Mouse (Mus musculus) megakaryocyte-erythroid progenitor cell, adult 5 weeks (primary cell): Measurements from ENCODE around the gene A230050P20Rik. TPM values are rescaled to one million over a fixed set of nuclear protein-coding genes. Genes with fewer than 3 reads are reported as not detected.

Source experiments
- polyA plus RNA-seq: library from polyadenylated mRNA; stranded (reverse); fragments of >175 nt; gene quantifications from 2 replicates; pipeline ENCODE4 v1.2.3, GENCODE M21; 2012

A230050P20Rik gene
- 124 and 174 TPM in 2 replicates for polyA plus RNA-seq

DNA sequence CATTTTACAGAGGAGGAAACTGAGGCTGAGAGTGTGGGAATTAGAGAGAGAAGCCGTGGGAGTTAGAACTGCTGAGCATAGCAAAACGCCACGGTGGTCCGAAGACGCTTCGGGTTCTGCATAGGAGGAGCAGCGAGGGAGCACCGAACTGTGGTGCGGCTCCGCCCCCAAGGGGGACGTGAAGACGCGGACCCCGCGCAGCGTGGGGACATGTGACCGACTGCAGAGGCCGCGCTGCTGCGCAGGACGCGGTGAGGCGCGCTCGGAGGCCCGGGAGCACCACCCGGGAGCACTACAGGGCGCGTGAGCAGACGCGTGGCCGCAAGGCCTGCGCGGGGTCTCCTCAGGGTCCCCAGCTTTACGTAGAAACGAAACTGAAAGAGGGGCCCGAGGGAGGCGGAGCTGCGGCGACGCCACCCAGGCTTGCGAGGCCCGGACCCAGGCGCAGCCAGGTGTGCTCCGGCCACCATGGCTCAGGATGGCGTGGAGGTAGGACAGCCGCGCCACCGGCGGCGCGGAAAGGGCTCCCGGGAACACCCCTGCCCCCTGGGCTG lies at the start of gene A230050P20Rik:
Gene A230050P20Rik (plus strand): TSS at position 195 of the 554 bp plus-strand sequence.

DNA sequence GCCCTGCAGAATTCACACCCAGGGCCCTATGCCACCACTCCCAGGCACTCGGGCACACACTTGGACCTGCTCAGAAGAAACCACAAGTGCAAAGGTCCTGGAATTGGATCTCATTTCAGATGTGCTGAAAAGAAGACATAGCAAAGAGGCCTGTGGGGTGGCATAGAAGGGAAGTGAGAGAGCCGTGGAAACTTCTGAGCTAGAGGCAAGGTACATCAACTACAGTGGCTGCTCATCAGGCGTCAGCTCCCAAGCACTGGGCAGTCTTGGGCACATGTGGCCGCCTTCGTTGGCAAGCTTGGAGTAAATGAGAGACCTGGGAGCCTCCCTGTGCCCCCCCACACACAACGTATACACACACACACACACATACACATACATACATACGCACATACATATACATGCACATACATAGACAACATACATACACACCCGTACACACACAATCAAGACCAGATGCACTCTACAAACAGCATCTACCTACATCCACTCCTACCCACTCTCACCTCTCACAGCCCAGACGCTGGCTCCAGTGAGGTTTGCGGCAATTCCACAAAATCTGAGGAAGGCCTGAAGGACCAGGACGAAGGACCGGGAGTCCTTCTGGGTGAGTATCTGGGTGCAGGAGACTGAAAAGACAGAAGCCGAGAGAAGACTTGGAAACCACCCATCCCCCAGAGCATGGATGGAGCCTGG lies 10.8 kb downstream of the A230050P20Rik start, which contains the start of gene Angptl6:
Gene Angptl6 (minus strand): TSS at position 631 of the 696 bp plus-strand sequence.

DNA sequence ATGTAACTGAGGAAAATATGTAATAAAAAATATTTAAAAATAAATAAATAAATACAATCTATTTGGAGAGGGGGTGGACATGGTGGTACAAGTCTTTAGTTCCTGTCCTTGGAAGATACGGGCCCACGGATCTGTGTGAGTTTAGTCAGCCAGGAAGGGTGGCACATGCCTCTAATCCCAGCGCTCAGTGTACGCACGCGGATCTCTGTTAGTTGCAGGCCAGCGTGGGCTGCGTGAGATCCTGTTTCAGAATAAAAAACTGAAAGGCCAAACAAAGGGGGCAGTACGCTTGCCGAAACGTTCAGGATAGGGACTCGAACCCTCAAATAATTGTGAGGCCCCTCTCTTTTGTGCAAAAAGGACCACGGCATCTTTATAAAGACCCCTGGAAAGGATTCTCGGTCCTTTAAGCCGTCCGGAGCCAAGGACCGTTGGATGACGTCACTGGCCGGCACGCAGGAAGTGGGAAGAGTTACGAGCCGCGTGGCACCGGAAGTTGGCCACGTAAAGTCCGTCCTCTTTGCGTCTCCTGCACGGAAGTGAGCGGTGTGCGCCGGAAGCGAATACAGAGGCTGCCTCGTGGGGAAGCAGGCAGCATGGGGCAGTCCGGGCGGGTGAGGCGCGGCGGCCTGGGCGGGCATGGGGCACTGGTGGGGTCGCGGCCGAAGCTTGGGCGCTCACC lies 19.4 kb downstream of the A230050P20Rik start, which contains the start of gene Ppan:
Gene Ppan (plus strand): TSS at position 472 of the 682 bp plus-strand sequence.

DNA sequence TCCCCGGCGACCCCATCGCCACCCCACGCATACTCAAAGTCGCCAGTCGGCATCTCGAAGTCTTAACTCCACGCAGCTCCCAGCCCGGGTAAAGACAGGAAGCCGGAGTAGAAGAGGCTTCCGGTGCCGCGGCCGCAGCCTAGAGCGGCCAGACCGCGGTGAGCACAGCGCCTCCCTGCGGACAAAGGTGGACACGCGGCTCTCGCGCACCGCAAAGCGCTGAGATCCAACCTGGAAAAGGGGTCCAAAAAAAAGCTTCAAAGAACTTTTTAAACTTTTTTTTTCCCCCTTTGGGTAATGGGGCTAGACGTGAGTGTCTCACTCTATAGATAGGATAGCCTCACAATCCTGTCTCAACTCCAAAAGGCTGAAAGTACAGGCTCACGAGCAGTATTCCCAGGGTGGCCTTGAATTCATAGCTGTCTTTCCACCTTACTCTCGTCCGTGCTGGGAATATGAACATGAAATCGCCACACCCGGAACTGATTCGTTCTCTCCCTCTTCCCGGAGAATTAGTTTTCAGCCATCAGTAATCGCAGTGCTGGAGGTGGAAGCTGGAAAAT lies 30.1 kb downstream of the A230050P20Rik start, which contains the start of gene Eif3g:
Gene Eif3g (minus strand): TSS at position 113 of the 563 bp plus-strand sequence.

Other genes with a start within 250 kb of the A230050P20Rik start
- gene Ubl5, start 225.8 kb upstream of the A230050P20Rik start, polyA plus RNA-seq = 16.2 and 18.3 TPM in 2 replicates
- gene Fbxl12, start 223.9 kb upstream of the A230050P20Rik start, polyA plus RNA-seq = 25.0 and 30.8 TPM in 2 replicates
- gene Pin1, start 216.5 kb upstream of the A230050P20Rik start, polyA plus RNA-seq = 23.0 and 26.3 TPM in 2 replicates
- 0.13 TPM in 2 replicates for gene Olfm2, start 122.3 kb upstream of the A230050P20Rik start, polyA plus RNA-seq
- gene Col5a3, start 53.6 kb upstream of the A230050P20Rik start, polyA plus RNA-seq = 0.70 and 2.1 TPM in 2 replicates
- gene Rdh8, start 50.1 kb upstream of the A230050P20Rik start, polyA plus RNA-seq = not detected in 2 replicates
- 2.7 and 4.1 TPM in 2 replicates for gene Angptl6, start 11.1 kb downstream of the A230050P20Rik start, polyA plus RNA-seq
- gene Ppan, start 19.5 kb downstream of the A230050P20Rik start, polyA plus RNA-seq = 281 and 400 TPM in 2 replicates
- gene Eif3g, start 30.0 kb downstream of the A230050P20Rik start, polyA plus RNA-seq = 554 and 634 TPM in 2 replicates
- gene Dnmt1, start 91.2 kb downstream of the A230050P20Rik start, polyA plus RNA-seq = 124 and 137 TPM in 2 replicates
- 4.0 and 5.2 TPM in 2 replicates for gene S1pr2, start 108.1 kb downstream of the A230050P20Rik start, polyA plus RNA-seq
- 111 and 114 TPM in 2 replicates for gene Mrpl4, start 134.1 kb downstream of the A230050P20Rik start, polyA plus RNA-seq
- gene Icam1, start 147.3 kb downstream of the A230050P20Rik start, polyA plus RNA-seq = 23.4 and 36.2 TPM in 2 replicates
- gene Icam4, start 160.7 kb downstream of the A230050P20Rik start, polyA plus RNA-seq = 21.8 and 32.7 TPM in 2 replicates
- 0.32 and 0.57 TPM in 2 replicates for gene Icam5, start 163.4 kb downstream of the A230050P20Rik start, polyA plus RNA-seq
- 3.1 and 7.5 TPM in 2 replicates for gene Zglp1, start 198.5 kb downstream of the A230050P20Rik start, polyA plus RNA-seq
- 1.6 and 2.0 TPM in 2 replicates for gene Gm49373, start 204.5 kb downstream of the A230050P20Rik start, polyA plus RNA-seq
- gene Fdx1l, start 205.0 kb downstream of the A230050P20Rik start, polyA plus RNA-seq = 26.8 and 32.5 TPM in 2 replicates
- gene Gm38431, start 223.4 kb downstream of the A230050P20Rik start, polyA plus RNA-seq = 283 and 327 TPM in 2 replicates
- 94.4 and 110 TPM in 2 replicates for gene Raver1, start 223.4 kb downstream of the A230050P20Rik start, polyA plus RNA-seq